Mouse (Mus musculus): ENCODE measurements around the gene Gpatch8. TPM values are rescaled to one million over a fixed set of nuclear protein-coding genes. Genes with fewer than 3 reads are reported as not detected.

The Gpatch8 gene
- polyA plus RNA-seq, 1 experiment = 26.3 TPM

DNA sequence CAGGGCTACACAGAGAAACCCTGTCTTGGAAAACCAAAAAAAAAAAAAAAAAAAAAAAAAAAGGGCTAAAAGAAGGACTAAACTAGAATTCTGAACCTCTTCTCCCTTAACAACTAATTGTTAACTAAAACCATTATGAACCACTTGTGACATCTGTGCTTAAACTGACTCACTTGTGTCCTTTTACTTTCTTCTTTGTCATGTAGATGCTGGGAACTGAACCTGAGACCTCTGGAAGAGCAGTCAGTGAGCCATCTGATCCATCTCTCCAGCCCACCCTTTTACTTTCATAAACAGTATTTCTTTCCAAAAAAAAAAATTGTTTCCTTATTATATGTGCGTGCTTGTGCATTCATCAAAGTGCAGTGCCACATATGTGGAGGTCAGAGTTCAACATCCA, 16.5 kb downstream of the Gpatch8 start:
- peaks cover 10% of the 10 kb centered on the region for H3K36me3 ChIP-seq (ENCODE audit: control insufficient read depth, insufficient read depth, low read length)
- peaks cover 13% of the 10 kb centered on the region; the same call in 1 of the 2 replicates for H3K4me1 ChIP-seq (ENCODE audit: control insufficient read depth, insufficient read depth, insufficient read length, low read length)
- H3K27ac ChIP-seq (ENCODE audit: insufficient read depth, low read depth, low read length) = no peak overlapping the region
- TF ChIP-seq POLR2A (IDR thresholded peaks at IDR 0.05; ENCODE audit: low read depth, low read length) (no peak), CTCF (IDR thresholded peaks at IDR 0.05; ENCODE audit: extremely low read depth, insufficient read length, insufficient replicate concordance, low read depth, low read length) (no peak)
- 37% methylated on average over 1 of the region's 1 CpGs for WGBS
- no peaks in the 10 kb centered on the region for H3K27me3 ChIP-seq (ENCODE audit: control insufficient read depth, insufficient read depth, low read length)
- H3K4me3 ChIP-seq (ENCODE audit: low read depth, low read length) = no peak overlapping the region

DNA sequence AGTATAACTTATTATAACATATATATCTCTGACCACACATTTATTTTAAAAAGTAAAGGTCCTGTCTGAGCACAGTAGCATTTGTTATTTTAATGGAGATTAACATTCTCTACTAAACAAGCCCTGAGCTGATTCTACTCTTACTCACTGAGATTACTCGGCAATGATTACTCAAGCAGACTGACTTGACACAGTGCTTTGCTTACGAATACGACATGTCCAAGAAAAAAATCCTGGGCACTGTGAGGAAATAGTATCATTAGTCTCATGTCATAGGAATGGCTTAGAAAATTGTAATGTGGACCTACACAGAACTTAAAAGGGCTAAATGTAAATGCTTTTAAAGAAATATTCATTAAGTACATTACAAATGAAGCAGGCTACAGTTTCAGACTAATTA, 20.0 kb downstream of the Gpatch8 start:
- no peak overlapping the region for H3K27ac ChIP-seq (ENCODE audit: insufficient read depth, low read depth, low read length)
- TF ChIP-seq CTCF (IDR thresholded peaks at IDR 0.05; ENCODE audit: extremely low read depth, insufficient read length, insufficient replicate concordance, low read depth, low read length) = no peak
- no peak for TF ChIP-seq POLR2A (IDR thresholded peaks at IDR 0.05; ENCODE audit: low read depth, low read length)
- WGBS = 66% methylated on average over 3 of the region's 3 CpGs
- H3K27me3 ChIP-seq (ENCODE audit: control insufficient read depth, insufficient read depth, low read length) = no peaks in the 10 kb centered on the region
- peaks cover 2% of the 10 kb centered on the region; the same call in 1 of the 2 replicates for H3K4me1 ChIP-seq (ENCODE audit: control insufficient read depth, insufficient read depth, insufficient read length, low read length)
- no peak overlapping the region for H3K4me3 ChIP-seq (ENCODE audit: low read depth, low read length)
- peaks cover 12% of the 10 kb centered on the region for H3K36me3 ChIP-seq (ENCODE audit: control insufficient read depth, insufficient read depth, low read length)

DNA sequence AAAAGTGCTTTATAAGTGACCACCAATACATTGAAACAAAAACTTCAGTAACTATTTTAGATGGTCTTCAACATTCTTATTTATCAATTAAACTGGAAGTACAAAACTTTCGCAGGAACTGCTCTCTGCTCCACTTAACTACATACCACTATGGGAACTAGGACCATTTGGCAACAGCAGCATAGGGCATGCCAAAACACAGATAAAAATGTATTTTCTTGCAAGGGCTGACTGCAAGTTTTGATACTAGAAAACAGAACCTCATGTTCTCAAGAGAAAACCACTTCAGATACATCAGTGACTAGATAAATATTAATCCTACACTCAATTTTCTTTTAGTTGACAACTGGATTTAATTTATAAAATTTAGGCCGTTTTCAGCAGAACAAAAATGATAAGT, 22.1 kb downstream of the Gpatch8 start:
- H3K36me3 ChIP-seq (ENCODE audit: control insufficient read depth, insufficient read depth, low read length) = peaks cover 15% of the 10 kb centered on the region
- no peak overlapping the region for H3K27ac ChIP-seq (ENCODE audit: insufficient read depth, low read depth, low read length)
- no peaks in the 10 kb centered on the region for H3K27me3 ChIP-seq (ENCODE audit: control insufficient read depth, insufficient read depth, low read length)
- TF ChIP-seq POLR2A (IDR thresholded peaks at IDR 0.05; ENCODE audit: low read depth, low read length) (no peak), CTCF (IDR thresholded peaks at IDR 0.05; ENCODE audit: extremely low read depth, insufficient read length, insufficient replicate concordance, low read depth, low read length) (no peak)
- no peaks in the 10 kb centered on the region for H3K4me1 ChIP-seq (ENCODE audit: control insufficient read depth, insufficient read depth, insufficient read length, low read length)
- no peak overlapping the region for H3K4me3 ChIP-seq (ENCODE audit: low read depth, low read length)
- 76% methylated on average over 2 of the region's 2 CpGs for WGBS

DNA sequence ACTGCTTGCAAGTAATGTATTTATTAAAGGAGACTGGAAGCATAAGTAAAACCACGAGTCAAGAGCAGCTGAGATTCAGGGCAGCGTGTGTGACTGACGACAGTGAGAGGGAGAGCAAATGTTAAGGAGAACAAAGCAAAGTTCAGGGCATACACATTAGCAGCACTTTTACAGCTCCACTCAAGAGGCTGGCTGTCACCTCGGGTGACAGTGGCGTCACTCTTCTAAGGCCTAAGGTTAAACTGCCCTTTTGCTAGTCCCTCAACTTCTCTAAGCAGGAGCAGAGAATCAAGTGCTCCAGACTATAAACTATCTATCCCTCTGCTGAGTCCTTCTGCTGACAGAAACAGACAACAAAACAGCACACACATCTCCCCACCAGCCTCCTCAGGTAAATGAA, 24.8 kb downstream of the Gpatch8 start:
- 24% methylated on average over 5 of the region's 5 CpGs for WGBS
- H3K36me3 ChIP-seq (ENCODE audit: control insufficient read depth, insufficient read depth, low read length) = peaks cover 11% of the 10 kb centered on the region
- H3K27me3 ChIP-seq (ENCODE audit: control insufficient read depth, insufficient read depth, low read length) = no peaks in the 10 kb centered on the region
- TF ChIP-seq CTCF (IDR thresholded peaks at IDR 0.05; ENCODE audit: extremely low read depth, insufficient read length, insufficient replicate concordance, low read depth, low read length) (no peak), POLR2A (IDR thresholded peaks at IDR 0.05; ENCODE audit: low read depth, low read length) (no peak)
- H3K4me1 ChIP-seq (ENCODE audit: control insufficient read depth, insufficient read depth, insufficient read length, low read length) = no peaks in the 10 kb centered on the region
- no peak overlapping the region for H3K4me3 ChIP-seq (ENCODE audit: low read depth, low read length)
- peak overlapping the region; percentile 2; the same call in 1 of the 2 replicates for H3K27ac ChIP-seq (ENCODE audit: insufficient read depth, low read depth, low read length)

DNA sequence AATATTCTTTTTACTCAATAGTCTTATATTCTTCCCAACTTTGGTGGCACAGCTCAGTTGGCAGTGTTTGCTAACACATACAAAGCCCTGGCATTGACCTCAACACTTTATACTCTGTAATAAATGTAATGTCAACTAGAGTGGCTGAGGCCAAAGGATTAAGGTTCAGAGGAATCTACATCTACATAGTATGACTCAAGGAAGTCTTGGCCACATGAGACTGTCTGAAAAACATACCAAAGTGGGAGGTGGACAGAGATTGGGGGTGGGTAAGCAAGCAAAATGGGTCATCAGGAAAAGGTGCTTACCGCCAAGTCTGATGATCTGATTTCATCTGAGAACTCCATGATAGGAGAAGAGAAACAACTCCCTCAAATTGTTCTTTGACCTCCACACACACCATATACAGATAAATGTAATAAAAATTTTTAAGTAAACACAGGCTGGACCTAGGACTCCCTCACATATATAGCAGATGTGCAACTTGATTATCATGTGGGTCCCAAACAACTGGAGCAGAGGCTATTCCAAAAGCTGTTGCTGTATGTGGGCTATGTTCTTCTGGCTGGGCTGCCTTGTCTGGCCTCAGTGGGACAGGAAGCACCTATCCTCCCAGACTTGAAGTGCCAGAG, 41.3 kb downstream of the Gpatch8 start:
- peaks cover 16% of the 10 kb centered on the region; the same call in 1 of the 2 replicates for H3K4me1 ChIP-seq (ENCODE audit: control insufficient read depth, insufficient read depth, insufficient read length, low read length)
- H3K36me3 ChIP-seq (ENCODE audit: control insufficient read depth, insufficient read depth, low read length) = peaks cover 15% of the 10 kb centered on the region
- 31% methylated on average over 1 of the region's 1 CpGs for WGBS
- no peaks in the 10 kb centered on the region for H3K27me3 ChIP-seq (ENCODE audit: control insufficient read depth, insufficient read depth, low read length)
- H3K27ac ChIP-seq (ENCODE audit: insufficient read depth, low read depth, low read length) = peak overlapping the region; percentile 68
- no peak overlapping the region for H3K4me3 ChIP-seq (ENCODE audit: low read depth, low read length)
- TF ChIP-seq POLR2A (IDR thresholded peaks at IDR 0.05; ENCODE audit: low read depth, low read length) (no peak), CTCF (IDR thresholded peaks at IDR 0.05; ENCODE audit: extremely low read depth, insufficient read length, insufficient replicate concordance, low read depth, low read length) (no peak)

DNA sequence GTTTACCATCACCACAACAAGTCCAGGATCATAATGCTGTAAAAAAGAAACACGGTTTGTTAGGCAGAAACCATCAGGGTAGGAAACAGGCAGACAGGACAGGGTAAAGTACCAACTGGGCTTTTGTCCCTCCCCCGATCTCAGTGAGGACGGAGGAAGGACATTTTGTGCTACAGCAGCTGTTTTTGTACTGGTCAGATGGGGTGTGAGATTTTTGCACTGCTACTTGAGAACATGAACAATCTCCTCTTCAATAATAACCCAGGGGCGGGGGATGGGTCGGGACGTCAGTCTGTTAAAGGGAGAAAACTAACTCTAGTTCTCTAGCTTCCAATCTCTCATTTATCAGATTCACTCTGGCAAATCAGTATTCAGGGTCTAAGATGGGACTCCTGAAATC, 46.0 kb downstream of the Gpatch8 start:
- no peaks in the 10 kb centered on the region for H3K27me3 ChIP-seq (ENCODE audit: control insufficient read depth, insufficient read depth, low read length)
- TF ChIP-seq POLR2A (IDR thresholded peaks at IDR 0.05; ENCODE audit: low read depth, low read length) = no peak
- no peak for TF ChIP-seq CTCF (IDR thresholded peaks at IDR 0.05; ENCODE audit: extremely low read depth, insufficient read length, insufficient replicate concordance, low read depth, low read length)
- no peak overlapping the region for H3K4me3 ChIP-seq (ENCODE audit: low read depth, low read length)
- WGBS = 62% methylated on average over 6 of the region's 6 CpGs
- H3K27ac ChIP-seq (ENCODE audit: insufficient read depth, low read depth, low read length) = no peak overlapping the region
- peaks cover 23% of the 10 kb centered on the region for H3K36me3 ChIP-seq (ENCODE audit: control insufficient read depth, insufficient read depth, low read length)
- peaks cover 13% of the 10 kb centered on the region; the same call in 1 of the 2 replicates for H3K4me1 ChIP-seq (ENCODE audit: control insufficient read depth, insufficient read depth, insufficient read length, low read length)

DNA sequence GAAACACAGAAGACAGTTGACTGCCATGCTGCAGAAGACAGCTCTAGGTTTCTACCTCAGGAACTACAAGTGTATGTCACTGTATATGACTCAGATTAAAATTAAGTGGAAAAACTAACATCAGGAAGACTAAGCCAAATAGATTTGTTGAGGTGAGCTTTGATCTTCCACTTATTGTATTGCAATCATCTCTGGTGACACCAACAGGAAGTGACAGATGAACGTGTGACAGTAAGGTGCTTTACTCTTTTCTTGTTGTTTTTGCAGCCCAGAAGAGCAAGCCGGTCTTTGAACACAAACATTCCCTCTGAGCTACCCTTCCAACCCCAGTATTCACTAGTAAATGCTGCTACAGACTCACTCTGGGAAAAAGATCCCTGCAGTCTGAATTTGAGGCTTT, 59.5 kb downstream of the Gpatch8 start:
- Histone ChIP-seq H3K4me1 (ENCODE audit: control insufficient read depth, insufficient read depth, insufficient read length, low read length) (no peaks in the 10 kb centered on the region), H3K27ac (ENCODE audit: insufficient read depth, low read depth, low read length) (no peak overlapping the region), H3K36me3 (ENCODE audit: control insufficient read depth, insufficient read depth, low read length) (peaks cover 38% of the 10 kb centered on the region), H3K4me3 (ENCODE audit: low read depth, low read length) (no peak overlapping the region), H3K27me3 (ENCODE audit: control insufficient read depth, insufficient read depth, low read length) (no peaks in the 10 kb centered on the region)
- WGBS = 61% methylated on average over 2 of the region's 2 CpGs
- no peak for TF ChIP-seq CTCF (IDR thresholded peaks at IDR 0.05; ENCODE audit: extremely low read depth, insufficient read length, insufficient replicate concordance, low read depth, low read length)
